Mouse (Mus musculus): ENCODE results near the gene Map3k14.

Gene Map3k14

DNA sequence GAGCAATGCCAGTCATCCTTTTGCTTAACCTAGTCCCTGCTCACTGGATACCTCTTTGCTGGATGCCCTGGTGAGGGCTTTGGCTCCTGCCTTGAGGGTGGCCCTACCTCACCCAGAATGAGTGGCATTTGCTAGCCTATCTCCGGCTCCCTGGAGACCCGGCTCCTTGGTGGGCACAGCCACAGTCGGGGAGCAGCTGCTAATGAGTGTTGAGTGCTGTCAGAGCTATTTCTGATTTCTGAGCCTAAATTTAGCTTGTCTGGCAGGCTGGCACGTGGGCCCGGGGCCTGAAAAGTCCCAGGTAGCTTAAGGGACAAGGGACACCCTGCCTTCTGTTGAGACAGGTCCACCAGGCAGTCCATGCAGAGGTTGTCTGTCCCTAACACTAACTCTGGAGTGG is 90.1 kb downstream of the Map3k14 start:
- no peak for DNase-seq (ENCODE audit: extremely low read depth, low read depth)

DNA sequence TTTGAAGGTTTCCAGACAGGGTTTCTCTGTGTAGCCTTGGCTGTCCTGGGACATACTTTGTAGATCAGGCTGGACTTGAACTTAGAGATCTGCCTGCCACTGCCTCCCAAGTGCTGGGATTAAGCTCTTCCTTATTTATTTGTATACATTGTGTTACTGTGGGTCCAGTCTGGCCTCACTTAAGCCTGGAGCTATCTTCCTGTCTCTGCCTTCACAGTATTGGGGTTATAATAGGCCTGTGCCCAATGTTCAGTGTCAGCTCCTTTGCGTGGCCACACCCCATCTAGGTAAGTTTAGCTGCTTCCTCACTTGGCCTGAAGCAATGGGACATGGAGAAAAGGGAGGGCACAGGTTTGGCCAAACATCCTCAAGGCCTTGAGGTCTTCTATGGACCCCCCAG is 90.8 kb downstream of the Map3k14 start:
- no peak for DNase-seq (ENCODE audit: extremely low read depth, low read depth)

GRCm38 (mm10) chr11:103175688-103176442 is 91.4 kb downstream of the Map3k14 start:
- DNase-seq (ENCODE audit: extremely low read depth, low read depth), result no peak

DNA sequence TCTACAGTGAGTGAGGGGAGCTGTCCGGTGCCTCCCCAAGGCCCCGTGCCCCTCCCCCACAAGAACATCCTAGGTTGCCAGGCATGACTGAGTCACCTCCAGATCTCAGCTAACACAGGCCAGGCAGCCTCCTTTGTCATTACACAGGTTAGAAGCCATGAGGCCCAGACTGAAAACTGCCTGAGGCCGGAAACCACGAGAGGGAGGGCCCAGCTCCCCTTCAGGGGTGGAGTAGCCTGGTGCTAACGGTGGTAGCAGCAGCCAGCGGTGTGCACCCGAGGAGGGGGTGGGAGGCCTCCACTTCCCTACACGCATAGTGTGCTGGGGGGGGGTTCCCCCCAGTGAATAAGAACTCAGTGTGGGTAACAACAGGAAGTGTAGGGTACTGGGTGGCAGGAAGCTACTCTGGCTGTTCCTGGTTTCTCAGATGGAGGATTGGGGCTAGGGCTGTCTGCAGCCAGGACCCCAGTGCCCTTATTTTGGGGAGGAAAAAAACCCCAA is 92.3 kb downstream of the Map3k14 start:
- peak; percentile 82 for DNase-seq (ENCODE audit: extremely low read depth, low read depth)

DNA sequence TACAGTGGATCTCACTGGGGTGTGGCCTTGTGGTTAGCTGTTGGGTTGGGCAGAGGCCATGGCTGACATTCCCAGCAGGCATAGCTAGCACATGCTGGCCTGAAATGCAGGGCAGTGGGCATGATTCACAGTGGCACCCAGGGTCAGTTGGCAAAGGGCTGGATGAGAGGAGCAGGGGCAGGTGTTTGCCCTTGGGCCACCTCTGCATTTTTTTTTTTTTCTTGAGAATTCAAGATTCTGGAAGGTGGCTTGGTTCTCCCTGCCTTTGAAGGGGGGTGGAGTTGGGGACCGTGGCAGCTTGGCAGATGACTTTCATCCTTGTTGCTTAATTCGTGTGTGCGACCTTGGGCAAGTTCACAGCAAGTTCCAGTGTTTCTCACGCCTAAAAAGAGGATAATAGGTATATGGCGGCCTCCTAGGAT is 92.8 kb downstream of the Map3k14 start:
- no peak for DNase-seq (ENCODE audit: extremely low read depth, low read depth)

- DNase-seq (ENCODE audit: extremely low read depth, low read depth), result no peak
Measured at GRCm38 (mm10) chr11:103173771-103174344, 93.4 kb downstream of the Map3k14 start.

GRCm38 (mm10) chr11:103173041-103173770 is 94.1 kb downstream of the Map3k14 start:
- no peak for DNase-seq (ENCODE audit: extremely low read depth, low read depth)

GRCm38 (mm10) chr11:103172392-103173040 is 94.8 kb downstream of the Map3k14 start:
- no peak for DNase-seq (ENCODE audit: extremely low read depth, low read depth)

DNA sequence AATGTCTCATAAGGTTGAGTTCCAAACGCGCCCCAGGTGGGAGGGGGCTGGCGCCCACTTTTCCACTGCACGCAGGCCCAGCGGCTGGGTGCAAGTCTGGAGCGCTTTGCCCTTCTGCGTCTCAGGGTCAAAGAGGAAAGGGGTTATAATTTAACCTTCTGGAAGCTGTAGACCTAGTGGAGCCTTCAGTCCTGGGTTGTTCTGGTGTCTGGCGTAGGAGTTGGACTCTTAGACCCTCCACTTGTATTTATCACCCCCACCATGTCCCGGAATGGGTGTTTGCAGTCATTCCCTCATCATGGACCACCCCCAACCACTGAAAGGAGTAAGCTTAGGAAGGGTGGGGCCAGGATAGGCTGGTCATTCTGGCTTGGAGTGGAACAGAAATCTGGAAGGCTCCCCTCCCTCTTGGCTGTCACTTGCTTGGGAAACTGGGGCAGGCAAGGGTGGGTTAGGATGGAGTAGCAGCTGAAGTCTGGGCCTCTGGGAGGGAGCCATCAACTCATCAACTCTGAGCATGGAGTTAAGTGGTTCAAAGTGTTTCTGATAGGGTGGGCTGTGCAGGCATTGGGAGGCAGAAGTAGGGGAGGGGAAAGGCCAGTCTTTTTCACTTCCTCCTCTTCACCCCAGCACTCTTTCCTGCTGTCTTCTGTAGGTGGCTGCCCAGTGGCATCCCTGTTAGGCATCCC is 95.4 kb downstream of the Map3k14 start:
- DNase-seq (ENCODE audit: extremely low read depth, low read depth), result no peak

- no peak for DNase-seq (ENCODE audit: extremely low read depth, low read depth)
Measured at GRCm38 (mm10) chr11:103171286-103171620, 96.0 kb downstream of the Map3k14 start.

DNA sequence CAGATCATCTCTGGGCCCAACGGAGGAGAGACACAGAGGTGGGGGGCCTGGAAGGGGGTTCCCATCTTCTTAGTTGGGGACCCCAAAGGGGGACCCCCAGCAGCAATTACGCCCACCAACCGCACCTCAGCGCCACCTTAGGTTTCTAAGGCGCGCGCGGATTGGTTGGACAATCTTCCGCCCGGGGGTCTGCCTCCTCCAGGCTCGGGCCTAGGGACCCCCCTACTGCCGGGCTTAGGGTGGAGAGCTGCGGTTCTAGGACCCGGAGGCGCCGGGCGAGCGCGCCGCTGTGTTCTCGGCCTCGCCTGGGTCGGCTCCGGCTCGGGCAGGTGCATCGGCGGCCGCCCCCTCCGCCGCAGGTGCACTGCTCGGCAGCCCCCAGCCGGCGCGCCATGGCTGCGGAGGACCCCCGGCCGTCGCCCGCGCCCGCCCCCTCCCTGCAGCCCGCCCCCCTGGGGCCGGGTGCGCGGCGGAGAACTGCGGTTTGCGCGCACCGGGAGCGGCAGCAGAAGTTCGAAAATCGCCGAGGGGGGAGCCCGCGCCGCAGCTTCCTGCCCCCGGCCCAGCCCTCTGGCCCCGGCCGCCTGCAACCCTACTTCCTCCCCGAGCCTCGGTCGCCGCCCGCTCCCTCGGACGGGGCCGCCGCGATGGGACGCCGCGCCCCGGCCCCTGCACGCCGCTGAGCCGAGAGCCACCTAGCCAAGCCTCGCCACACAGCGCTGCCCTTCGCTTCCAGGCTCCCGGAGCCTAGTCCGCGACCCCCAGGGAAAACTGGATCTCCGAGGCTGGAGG is 96.6 kb downstream of the Map3k14 start, which contains the start of gene Fmnl1:
Gene Fmnl1 (plus strand): TSS at position 614 of the 792 bp plus-strand sequence.
- DNase-seq (ENCODE audit: extremely low read depth, low read depth), result no peak

- DNase-seq (ENCODE audit: extremely low read depth, low read depth), result no peak
Measured at GRCm38 (mm10) chr11:103170111-103170493, 97.2 kb downstream of the Map3k14 start.

All from MEL-GATA-1-ER (cell line).